Mouse (Mus musculus): ENCODE results near the gene Taar8b. TPM values are rescaled to one million over a fixed set of nuclear protein-coding genes. Genes with fewer than 3 reads are reported as not detected.
"Not testable (repeated sequence)": the region's sequence is repeated elsewhere in the genome, so short reads cannot be mapped to it uniquely, and the experiment has no call there.

Taar8b gene
- total and polyA plus RNA-seq, 2 experiments: not detected

DNA sequence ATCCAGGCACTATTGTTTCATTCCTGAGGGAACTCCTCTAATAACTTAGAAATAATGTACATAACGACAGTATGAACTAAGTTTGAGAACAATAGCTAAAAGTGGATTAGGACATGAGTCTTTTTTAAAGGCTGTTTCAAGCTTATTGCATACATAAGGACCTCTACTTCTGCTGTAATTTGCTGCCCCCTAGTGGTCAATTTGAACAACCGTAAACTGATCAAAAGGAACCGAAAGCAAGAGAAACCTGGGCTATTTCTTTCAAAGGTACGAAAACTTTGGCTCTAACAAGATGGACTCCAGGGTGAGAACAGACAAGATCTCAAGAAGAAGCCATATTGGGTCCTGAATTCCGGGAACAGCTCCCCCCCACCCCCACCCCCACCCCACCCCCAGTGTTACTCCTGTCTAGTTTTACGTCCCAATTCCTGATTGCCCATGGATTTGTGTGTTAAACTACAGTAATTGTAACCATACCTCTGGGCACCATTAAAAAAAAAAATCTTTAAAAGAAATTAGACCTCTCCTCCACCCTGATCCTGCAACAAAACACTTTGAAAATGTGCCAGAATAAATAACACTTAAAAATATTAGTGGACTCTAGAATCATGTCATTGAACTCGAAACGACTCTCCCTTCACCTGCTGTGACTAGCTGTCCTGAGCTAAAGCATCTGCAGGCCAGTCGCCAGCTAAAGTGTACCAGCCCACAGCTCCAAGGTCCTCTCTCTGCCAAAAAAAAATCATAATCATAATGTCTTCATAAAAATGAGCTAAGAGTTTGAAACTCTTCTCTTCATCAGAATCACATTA is 39.6 kb upstream of the Taar8b start:
- Histone ChIP-seq H3K4me3 (ENCODE audit: insufficient read depth, low read depth, low read length) (no peak overlapping the region), H3K79me2 (ENCODE audit: control insufficient read depth, insufficient read depth, low read length) (no peaks in the 10 kb centered on the region), H3K27me3 (ENCODE audit: control insufficient read depth, insufficient read depth, low read length) (no peaks in the 10 kb centered on the region), H3K9ac (ENCODE audit: low read depth, low read length) (no peak overlapping the region), H3K36me3 (ENCODE audit: control insufficient read depth, insufficient read depth, low read length) (no peaks in the 10 kb centered on the region), H3K27ac (replicated peaks; ENCODE audit: insufficient read depth, low read depth, low read length) (no peak overlapping the region), H3K4me1 (ENCODE audit: control insufficient read depth, insufficient read depth, low read length) (peaks cover 9% of the 10 kb centered on the region)
- peak; percentile 80 for DNase-seq (ENCODE audit: extremely low read depth, low read depth, low spot score)
- WGBS: 8% methylated on average over 9 of the region's 9 CpGs
- TF ChIP-seq CTCF (IDR thresholded peaks at IDR 0.05; ENCODE audit: low read depth, low read length) (peak; percentile 47), POLR2A (IDR thresholded peaks at IDR 0.05; ENCODE audit: extremely low read depth, insufficient read depth, low read length) (no peak)

DNA sequence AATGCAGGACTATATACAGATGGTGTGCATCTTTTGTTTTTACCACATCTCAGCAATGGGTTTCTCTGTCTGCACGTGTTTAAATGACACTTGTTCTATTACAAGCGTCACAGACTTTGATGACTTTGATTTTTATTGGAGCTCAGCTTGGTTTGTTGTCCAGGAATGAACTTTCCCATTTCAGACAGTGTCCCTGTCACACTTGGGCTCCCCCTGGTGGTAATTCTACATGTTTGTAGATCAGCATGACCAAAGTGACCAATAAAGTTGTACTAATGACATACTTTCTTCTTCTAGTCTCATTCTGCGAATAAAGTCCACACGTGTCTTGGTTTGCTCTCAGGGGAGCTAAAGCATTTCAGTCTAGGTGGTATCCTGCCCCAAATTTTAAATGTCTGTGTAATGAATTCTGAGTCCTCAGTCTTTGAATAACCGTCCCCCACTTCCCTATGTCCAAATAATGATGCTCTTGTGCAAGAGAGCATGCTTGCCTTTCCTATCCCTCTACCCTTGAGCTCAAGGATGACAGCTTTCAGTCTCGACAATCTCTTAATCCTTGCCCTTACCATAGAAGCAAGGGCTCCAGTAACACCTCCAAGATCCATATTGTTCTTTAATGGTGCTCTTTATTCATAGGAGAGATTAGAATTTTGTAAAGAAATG is 19.2 kb upstream of the Taar8b start:
- Histone ChIP-seq H3K4me3 (ENCODE audit: insufficient read depth, low read depth, low read length) (no peak overlapping the region), H3K36me3 (ENCODE audit: control insufficient read depth, insufficient read depth, low read length) (no peaks in the 10 kb centered on the region), H3K4me1 (ENCODE audit: control insufficient read depth, insufficient read depth, low read length) (no peaks in the 10 kb centered on the region; the same call in 1 of the 2 replicates), H3K27ac (replicated peaks; ENCODE audit: insufficient read depth, low read depth, low read length) (no peak overlapping the region), H3K27me3 (ENCODE audit: control insufficient read depth, insufficient read depth, low read length) (no peaks in the 10 kb centered on the region), H3K9ac (ENCODE audit: low read depth, low read length) (no peak overlapping the region), H3K79me2 (ENCODE audit: control insufficient read depth, insufficient read depth, low read length) (no peaks in the 10 kb centered on the region)
- TF ChIP-seq CTCF (IDR thresholded peaks at IDR 0.05; ENCODE audit: low read depth, low read length): peak; percentile 22
- no peak for TF ChIP-seq POLR2A (IDR thresholded peaks at IDR 0.05; ENCODE audit: extremely low read depth, insufficient read depth, low read length)
- DNase-seq (ENCODE audit: extremely low read depth, low read depth, low spot score): peak; percentile 69
- 17% methylated on average over 6 of the region's 6 CpGs for WGBS

DNA sequence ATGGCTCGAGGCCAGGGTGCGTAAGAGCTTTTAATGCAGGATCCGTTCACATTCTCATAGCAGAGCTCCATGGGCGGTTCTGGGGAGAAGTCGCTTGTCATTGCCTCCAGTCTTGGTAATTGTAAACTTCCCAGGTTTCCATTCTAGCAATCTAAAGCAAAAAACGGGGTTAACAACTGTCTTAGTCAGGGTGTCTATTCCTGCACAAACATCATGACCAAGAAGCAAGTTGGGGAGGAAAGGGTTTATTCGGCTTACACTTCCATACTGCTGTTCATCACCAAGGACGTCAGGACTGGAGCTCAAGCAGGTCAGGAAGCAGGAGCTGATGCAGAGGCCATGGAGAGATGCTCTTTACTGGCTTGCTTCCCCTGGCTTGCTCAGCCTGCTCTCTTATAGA is 17.3 kb upstream of the Taar8b start, which contains the start of gene Taar9:
TSS of gene Taar9 (minus strand) at position 101 of the 400 bp plus-strand sequence.
- H3K9ac ChIP-seq (ENCODE audit: low read depth, low read length); H3K4me1 ChIP-seq (ENCODE audit: control insufficient read depth, insufficient read depth, low read length); H3K36me3 ChIP-seq (ENCODE audit: control insufficient read depth, insufficient read depth, low read length); DNase-seq (ENCODE audit: extremely low read depth, low read depth, low spot score); H3K27ac ChIP-seq (replicated peaks; ENCODE audit: insufficient read depth, low read depth, low read length); H3K27me3 ChIP-seq (ENCODE audit: control insufficient read depth, insufficient read depth, low read length); H3K79me2 ChIP-seq (ENCODE audit: control insufficient read depth, insufficient read depth, low read length); H3K4me3 ChIP-seq (ENCODE audit: insufficient read depth, low read depth, low read length): not testable (repeated sequence)
- WGBS: 90% methylated on average over 8 of the region's 8 CpGs

DNA sequence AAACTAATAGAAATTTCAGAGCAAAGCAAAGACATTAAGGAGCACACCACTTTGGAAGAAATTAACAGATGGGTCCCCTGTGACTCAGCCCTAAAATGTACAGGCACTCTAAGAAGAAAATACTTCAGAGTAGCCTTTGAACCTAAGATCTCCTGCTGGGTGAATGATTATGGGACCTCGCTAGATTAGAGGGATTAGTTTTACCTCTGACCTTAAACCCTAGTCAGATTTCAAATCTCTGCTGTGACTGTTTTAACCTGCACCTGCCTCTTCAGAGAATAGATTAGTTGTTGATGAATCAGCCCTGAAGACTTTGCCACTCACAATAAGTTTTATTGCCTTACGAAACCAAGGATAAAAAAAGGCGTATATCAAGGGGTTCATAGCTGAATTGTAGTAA is 16.1 kb upstream of the Taar8b start:
- DNase-seq (ENCODE audit: extremely low read depth, low read depth, low spot score): peak; percentile 29
- H3K4me3 ChIP-seq (ENCODE audit: insufficient read depth, low read depth, low read length): no peak overlapping the region
- H3K9ac ChIP-seq (ENCODE audit: low read depth, low read length): no peak overlapping the region
- no peak overlapping the region for H3K27ac ChIP-seq (replicated peaks; ENCODE audit: insufficient read depth, low read depth, low read length)
- H3K36me3 ChIP-seq (ENCODE audit: control insufficient read depth, insufficient read depth, low read length): no peaks in the 10 kb centered on the region
- no peaks in the 10 kb centered on the region for H3K79me2 ChIP-seq (ENCODE audit: control insufficient read depth, insufficient read depth, low read length)
- WGBS: 71% methylated on average over 3 of the region's 3 CpGs
- TF ChIP-seq CTCF (IDR thresholded peaks at IDR 0.05; ENCODE audit: low read depth, low read length) (no peak), POLR2A (IDR thresholded peaks at IDR 0.05; ENCODE audit: extremely low read depth, insufficient read depth, low read length) (no peak)
- H3K27me3 ChIP-seq (ENCODE audit: control insufficient read depth, insufficient read depth, low read length): no peaks in the 10 kb centered on the region
- no peaks in the 10 kb centered on the region; the same call in 1 of the 2 replicates for H3K4me1 ChIP-seq (ENCODE audit: control insufficient read depth, insufficient read depth, low read length)

DNA sequence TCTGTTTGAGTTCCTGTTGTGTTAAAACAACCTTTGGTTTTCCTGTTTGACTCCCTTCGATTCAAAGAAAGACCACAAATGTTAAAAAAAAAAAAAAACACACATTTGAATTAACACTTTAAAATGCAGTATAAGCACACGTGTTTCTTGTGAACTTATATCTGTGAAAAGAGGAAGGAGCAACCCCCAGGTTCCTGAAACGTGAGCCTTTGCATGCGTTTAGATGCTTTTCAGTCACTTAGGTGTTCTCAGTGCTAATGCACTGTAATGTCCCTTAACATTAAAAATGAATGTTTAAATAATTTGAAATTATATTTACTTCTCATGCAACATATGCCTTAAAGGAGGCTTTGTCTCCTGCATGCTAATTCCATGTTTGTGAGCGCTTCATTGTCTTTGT is 15.7 kb upstream of the Taar8b start:
- H3K36me3 ChIP-seq (ENCODE audit: control insufficient read depth, insufficient read depth, low read length): no peaks in the 10 kb centered on the region
- no peak overlapping the region for H3K27ac ChIP-seq (replicated peaks; ENCODE audit: insufficient read depth, low read depth, low read length)
- no peak overlapping the region for H3K4me3 ChIP-seq (ENCODE audit: insufficient read depth, low read depth, low read length)
- H3K79me2 ChIP-seq (ENCODE audit: control insufficient read depth, insufficient read depth, low read length): no peaks in the 10 kb centered on the region
- H3K27me3 ChIP-seq (ENCODE audit: control insufficient read depth, insufficient read depth, low read length): no peaks in the 10 kb centered on the region
- no peak for DNase-seq (ENCODE audit: extremely low read depth, low read depth, low spot score)
- TF ChIP-seq POLR2A (IDR thresholded peaks at IDR 0.05; ENCODE audit: extremely low read depth, insufficient read depth, low read length): no peak
- TF ChIP-seq CTCF (IDR thresholded peaks at IDR 0.05; ENCODE audit: low read depth, low read length): no peak
- 62% methylated on average over 5 of the region's 5 CpGs for WGBS
- peaks cover 3% of the 10 kb centered on the region; the same call in 1 of the 2 replicates for H3K4me1 ChIP-seq (ENCODE audit: control insufficient read depth, insufficient read depth, low read length)
- no peak overlapping the region for H3K9ac ChIP-seq (ENCODE audit: low read depth, low read length)

DNA sequence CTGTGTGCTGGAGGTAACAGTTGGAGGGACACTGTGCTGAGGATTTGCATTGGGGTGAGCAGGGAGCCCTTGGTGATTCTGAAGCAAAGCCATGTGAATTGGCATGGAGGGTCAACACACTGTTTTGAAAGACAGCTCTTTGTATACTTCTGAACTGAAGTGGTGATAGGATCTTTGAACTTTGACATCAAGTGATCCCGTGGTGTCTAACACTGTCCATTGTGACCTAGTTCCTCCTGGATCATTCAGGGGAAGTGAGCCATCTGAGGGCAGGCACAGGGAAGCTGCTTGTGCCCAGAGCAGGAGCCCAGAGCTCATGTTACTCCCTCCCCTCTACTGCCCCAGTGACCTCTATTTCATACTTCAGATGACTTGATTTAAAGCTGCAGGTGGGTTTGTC is 11.2 kb upstream of the Taar8b start:
- H3K27me3 ChIP-seq (ENCODE audit: control insufficient read depth, insufficient read depth, low read length); H3K27ac ChIP-seq (replicated peaks; ENCODE audit: insufficient read depth, low read depth, low read length); H3K4me3 ChIP-seq (ENCODE audit: insufficient read depth, low read depth, low read length); H3K36me3 ChIP-seq (ENCODE audit: control insufficient read depth, insufficient read depth, low read length); H3K79me2 ChIP-seq (ENCODE audit: control insufficient read depth, insufficient read depth, low read length); H3K4me1 ChIP-seq (ENCODE audit: control insufficient read depth, insufficient read depth, low read length); H3K9ac ChIP-seq (ENCODE audit: low read depth, low read length): not testable (repeated sequence)
- peak; percentile 76 for DNase-seq (ENCODE audit: extremely low read depth, low read depth, low spot score)
- 3% methylated on average over 1 of the region's 1 CpGs for WGBS

DNA sequence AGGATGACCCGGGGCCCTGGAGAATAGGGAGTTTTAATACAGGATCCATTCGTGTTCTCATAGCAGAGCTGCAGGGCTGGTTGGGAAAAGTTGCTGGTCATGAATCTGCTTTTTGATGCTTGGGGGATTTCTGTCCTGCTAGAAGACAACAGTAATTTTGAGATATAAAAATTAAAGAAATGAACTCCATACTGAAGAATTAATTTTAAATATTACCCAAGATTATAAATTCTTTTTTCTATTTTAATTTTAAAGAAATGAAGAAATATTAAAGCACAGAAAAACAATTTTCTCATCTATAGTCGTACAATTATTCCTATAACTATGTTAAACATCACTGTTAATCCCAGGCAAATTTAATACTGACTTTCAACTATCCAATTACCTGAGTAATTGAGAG is 9.7 kb upstream of the Taar8b start, which contains the start of gene Taar8c:
TSS of gene Taar8c (minus strand) at position 101 of the 400 bp plus-strand sequence.
- not testable (repeated sequence) for DNase-seq (ENCODE audit: extremely low read depth, low read depth, low spot score); H3K36me3 ChIP-seq (ENCODE audit: control insufficient read depth, insufficient read depth, low read length); H3K4me1 ChIP-seq (ENCODE audit: control insufficient read depth, insufficient read depth, low read length); H3K9ac ChIP-seq (ENCODE audit: low read depth, low read length); H3K4me3 ChIP-seq (ENCODE audit: insufficient read depth, low read depth, low read length); H3K27me3 ChIP-seq (ENCODE audit: control insufficient read depth, insufficient read depth, low read length); H3K27ac ChIP-seq (replicated peaks; ENCODE audit: insufficient read depth, low read depth, low read length); H3K79me2 ChIP-seq (ENCODE audit: control insufficient read depth, insufficient read depth, low read length)
- 79% methylated on average over 1 of the region's 3 CpGs for whole genome bisulfite sequencing

DNA sequence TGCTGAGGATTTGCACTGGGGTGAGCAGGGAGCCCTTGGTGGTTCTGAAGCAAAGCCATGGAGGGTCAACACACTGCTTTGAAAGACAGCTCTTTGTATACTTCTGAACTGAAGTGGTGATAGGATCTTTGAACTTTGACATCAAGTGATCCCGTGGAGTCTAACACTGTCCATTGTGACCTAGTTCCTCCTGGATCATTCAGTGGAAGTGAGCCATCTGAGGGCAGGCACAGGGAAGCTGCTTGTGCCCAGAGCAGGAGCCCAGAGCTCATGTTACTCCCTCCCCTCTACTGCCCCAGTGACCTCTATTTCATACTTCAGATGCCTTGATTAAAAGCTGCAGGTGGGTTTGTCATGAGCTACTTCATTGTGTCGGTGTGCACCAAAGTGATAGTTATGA is 4.9 kb upstream of the Taar8b start:
- 32% methylated on average over 2 of the region's 2 CpGs for WGBS

More for the DNA sequence above, 4.9 kb upstream of the Taar8b start:
- H3K27me3 ChIP-seq (ENCODE audit: control insufficient read depth, insufficient read depth, low read length); H3K4me1 ChIP-seq (ENCODE audit: control insufficient read depth, insufficient read depth, low read length); H3K27ac ChIP-seq (replicated peaks; ENCODE audit: insufficient read depth, low read depth, low read length); H3K9ac ChIP-seq (ENCODE audit: low read depth, low read length); H3K79me2 ChIP-seq (ENCODE audit: control insufficient read depth, insufficient read depth, low read length); H3K4me3 ChIP-seq (ENCODE audit: insufficient read depth, low read depth, low read length); H3K36me3 ChIP-seq (ENCODE audit: control insufficient read depth, insufficient read depth, low read length): not testable (repeated sequence)
- DNase-seq (ENCODE audit: extremely low read depth, low read depth, low spot score): peak; percentile 87
